Mouse (Mus musculus): ENCODE measurements around the gene Tada2b. TPM values are rescaled to one million over a fixed set of nuclear protein-coding genes. Genes with fewer than 3 reads are reported as not detected.

Gene Tada2b
- total and polyA plus RNA-seq, 3 experiments: 9.6 to 24.9 TPM; not detected in 1

DNA sequence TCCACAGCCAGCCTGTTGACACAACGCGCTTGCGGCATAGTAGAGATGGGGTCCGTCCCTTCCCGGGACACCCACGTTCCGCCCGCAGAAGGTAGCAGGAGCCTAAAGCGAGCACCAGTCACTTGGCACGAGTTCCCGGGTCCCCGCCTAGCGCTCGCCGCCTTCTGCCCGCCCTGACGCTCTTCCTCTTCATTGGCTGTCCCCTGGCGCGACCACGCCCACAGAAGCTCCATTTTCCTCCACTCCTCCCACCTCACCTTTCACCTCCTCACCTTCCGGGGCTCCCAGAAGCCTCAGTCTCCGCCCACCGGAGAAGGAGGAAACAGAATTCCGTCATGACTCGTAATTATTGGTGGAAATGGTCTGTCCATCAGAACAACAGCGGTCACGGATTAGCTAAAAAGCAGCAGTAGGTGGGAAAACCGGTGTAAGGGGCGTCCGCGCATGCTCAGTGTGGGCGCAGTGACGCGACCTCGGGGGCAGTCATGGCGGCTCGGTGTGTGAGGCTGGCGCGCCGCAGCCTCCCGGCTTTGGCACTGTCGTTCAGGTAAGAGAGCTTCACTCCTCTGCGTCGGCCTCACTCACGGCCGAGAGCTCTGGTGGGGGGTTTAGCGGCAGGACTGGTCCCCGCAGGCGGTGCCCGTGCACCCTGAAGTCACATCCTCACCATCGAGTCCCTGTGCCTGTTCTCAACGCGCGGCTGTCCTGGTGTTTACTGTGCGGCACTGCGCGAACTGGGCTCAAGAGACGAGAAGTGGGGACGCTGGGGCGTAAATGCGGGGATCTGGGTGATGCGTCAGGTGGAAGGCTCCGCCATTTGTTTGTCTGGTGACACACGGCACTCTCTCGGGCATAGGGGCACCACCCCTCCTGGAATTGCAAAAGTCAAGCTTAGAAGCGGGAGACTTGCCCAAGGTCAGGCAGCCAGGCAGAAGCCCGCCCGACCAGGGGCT lies 19.1 kb downstream of the Tada2b start, which contains the start of gene Grpel1 (continued):
- TF ChIP-seq CTCF (IDR thresholded peaks at IDR 0.05 in 2 of 3, conservative IDR thresholded peaks at IDR 0.05 in 1 of 3; ENCODE audit: control insufficient read depth in 1 of 3, insufficient read depth in 1 of 3, low read depth in 2 of 3, low read length in 3 of 3, poor library complexity in 1 of 3, severe bottlenecking in 1 of 3) (no peak), HCFC1 (IDR thresholded peaks at IDR 0.05; ENCODE audit: low read depth, low read length) (peak; percentile 96), ZMIZ1 (IDR thresholded peaks at IDR 0.05; ENCODE audit: low read depth, low read length) (peak; percentile 89), ZKSCAN1 (IDR thresholded peaks at IDR 0.05; ENCODE audit: low read depth, low read length) (no peak)

DNA sequence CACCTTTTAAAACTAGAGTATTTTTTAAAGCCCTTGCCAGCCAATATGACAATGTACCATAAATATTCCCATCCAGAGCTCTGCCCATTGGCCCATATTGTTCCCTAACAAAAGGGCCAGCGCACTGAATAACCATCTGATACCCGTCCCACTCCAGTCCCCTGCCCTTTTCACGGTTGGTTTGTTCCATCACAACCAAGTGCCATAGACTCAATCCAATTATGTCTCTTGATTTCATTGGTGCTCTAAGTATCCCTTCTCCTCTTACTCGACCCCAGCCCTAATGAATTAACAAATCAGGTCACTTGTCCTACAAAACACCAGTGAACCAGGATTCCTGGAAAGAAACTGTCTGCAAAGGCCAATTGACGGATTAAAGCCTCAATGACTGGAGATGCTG lies 20.7 kb downstream of the Tada2b start:
- Histone ChIP-seq H3K36me3 (ENCODE audit: control insufficient read depth in 1 of 2, insufficient read depth in 2 of 2, low read length in 2 of 2) (peaks cover 0 to 14% of the 10 kb centered on the region in 2 experiments; a peak in 2 of 4 replicates), H3K4me3 (ENCODE audit: control insufficient read depth in 1 of 2, insufficient read depth in 1 of 2, low read depth in 2 of 2, low read length in 2 of 2) (no peak overlapping the region), H3K4me1 (ENCODE audit: control insufficient read depth in 1 of 2, insufficient read depth in 2 of 2, low read length in 2 of 2) (peaks cover 2 to 15% of the 10 kb centered on the region in 2 experiments; a peak in 3 of 4 replicates), H3K27me3 (ENCODE audit: control insufficient read depth in 1 of 2, insufficient read depth in 2 of 2, low read length in 2 of 2) (no peaks in the 10 kb centered on the region), H3K9ac (ENCODE audit: control insufficient read depth, low read depth, low read length, poor library complexity, severe bottlenecking) (no peak overlapping the region), H3K9me3 (replicated peaks; ENCODE audit: insufficient read depth, low read length) (no peaks in the 10 kb centered on the region), H3K79me2 (ENCODE audit: control insufficient read depth, insufficient read depth, low read length, poor library complexity) (peaks cover 30% of the 10 kb centered on the region), H3K27ac (ENCODE audit: control insufficient read depth, low read depth, low read length) (no peak overlapping the region)
- no peak for DNase-seq (ENCODE audit: low read depth, low spot score)
- TF ChIP-seq POLR2A (IDR thresholded peaks at IDR 0.05; ENCODE audit: control insufficient read depth in 1 of 2, insufficient read depth in 1 of 2, low read depth in 1 of 2, low read length in 2 of 2, poor library complexity in 1 of 2) (no peak), E2F4 (IDR thresholded peaks at IDR 0.05; ENCODE audit: borderline replicate concordance, low read depth, low read length) (no peak), MYC (IDR thresholded peaks at IDR 0.05; ENCODE audit: low read depth, low read length) (no peak), NRF1 (IDR thresholded peaks at IDR 0.05; ENCODE audit: insufficient read depth, low read depth, low read length, poor library complexity, severe bottlenecking) (no peak), MEF2A (IDR thresholded peaks at IDR 0.05; ENCODE audit: extremely low read depth, insufficient replicate concordance, low read depth, low read length, poor library complexity, severe bottlenecking) (no peak), ZMIZ1 (IDR thresholded peaks at IDR 0.05; ENCODE audit: low read depth, low read length) (no peak), ZKSCAN1 (IDR thresholded peaks at IDR 0.05; ENCODE audit: low read depth, low read length) (no peak)

DNA sequence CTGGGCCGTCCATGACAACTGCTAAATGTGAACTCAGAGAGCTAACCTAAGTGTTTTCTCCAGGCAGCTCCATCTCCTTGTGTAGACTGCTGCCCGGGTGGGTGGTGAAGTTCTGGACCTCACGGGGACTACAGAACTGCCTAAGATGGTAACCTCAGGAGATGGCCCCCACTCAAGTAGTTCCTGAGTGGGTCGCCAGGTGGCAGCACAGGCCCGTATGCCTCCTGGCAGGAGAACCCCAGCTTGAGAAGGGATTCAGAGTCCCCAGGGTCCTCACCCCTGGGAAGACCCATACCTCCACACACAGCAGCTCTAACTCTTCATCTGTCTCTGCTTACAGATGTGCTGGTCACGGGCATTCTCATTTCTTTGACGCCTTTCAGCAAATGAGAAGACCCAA lies 21.3 kb downstream of the Tada2b start:
- H3K4me1 ChIP-seq (ENCODE audit: control insufficient read depth in 1 of 2, insufficient read depth in 2 of 2, low read length in 2 of 2): peaks cover 2 to 15% of the 10 kb centered on the region in 2 experiments; a peak in 3 of 4 replicates

More for the DNA sequence above, 21.3 kb downstream of the Tada2b start:
- peak; percentile 87 for DNase-seq (ENCODE audit: low read depth, low spot score)
- peaks cover 24% of the 10 kb centered on the region for H3K79me2 ChIP-seq (ENCODE audit: control insufficient read depth, insufficient read depth, low read length, poor library complexity)
- H3K27me3 ChIP-seq (ENCODE audit: control insufficient read depth in 1 of 2, insufficient read depth in 2 of 2, low read length in 2 of 2): no peaks in the 10 kb centered on the region
- peaks cover 0 to 14% of the 10 kb centered on the region in 2 experiments; a peak in 2 of 4 replicates for H3K36me3 ChIP-seq (ENCODE audit: control insufficient read depth in 1 of 2, insufficient read depth in 2 of 2, low read length in 2 of 2)
- no peak overlapping the region for H3K9ac ChIP-seq (ENCODE audit: control insufficient read depth, low read depth, low read length, poor library complexity, severe bottlenecking)
- no peak overlapping the region for H3K4me3 ChIP-seq (ENCODE audit: control insufficient read depth in 1 of 2, insufficient read depth in 1 of 2, low read depth in 2 of 2, low read length in 2 of 2)
- TF ChIP-seq NRF1 (IDR thresholded peaks at IDR 0.05; ENCODE audit: insufficient read depth, low read depth, low read length, poor library complexity, severe bottlenecking) (no peak), ZNF384 (IDR thresholded peaks at IDR 0.05; ENCODE audit: low read depth, low read length) (peak; percentile 58), MYC (IDR thresholded peaks at IDR 0.05; ENCODE audit: low read depth, low read length) (0 out of 2 replicates have a peak, but pooled peaks have one; percentile 21), SIN3A (IDR thresholded peaks at IDR 0.05; ENCODE audit: low read length) (peak; percentile 71), RAD21 (IDR thresholded peaks at IDR 0.05; ENCODE audit: low read depth, low read length) (peak; percentile 96), ZC3H11A (IDR thresholded peaks at IDR 0.05; ENCODE audit: low read depth, low read length) (peak; percentile 95), NELFE (IDR thresholded peaks at IDR 0.05; ENCODE audit: low read depth, low read length) (no peak), MAZ (IDR thresholded peaks at IDR 0.05; ENCODE audit: low read depth, low read length) (peak; percentile 92; the same call in 1 of the 2 replicates), CTCF (IDR thresholded peaks at IDR 0.05 in 2 of 3, conservative IDR thresholded peaks at IDR 0.05 in 1 of 3; ENCODE audit: control insufficient read depth in 1 of 3, insufficient read depth in 1 of 3, low read depth in 2 of 3, low read length in 3 of 3, poor library complexity in 1 of 3, severe bottlenecking in 1 of 3) (peak; percentile 98 to 99 (median 99)), SMC3 (IDR thresholded peaks at IDR 0.05; ENCODE audit: low read depth, low read length) (peak; percentile 99), MAFK (IDR thresholded peaks at IDR 0.05; ENCODE audit: borderline replicate concordance, low read depth, low read length) (no peak)
- no peak overlapping the region for H3K27ac ChIP-seq (ENCODE audit: control insufficient read depth, low read depth, low read length)
- no peaks in the 10 kb centered on the region for H3K9me3 ChIP-seq (replicated peaks; ENCODE audit: insufficient read depth, low read length)

All from MEL (cell line).